Mouse (Mus musculus) heart, postnatal 14 days (tissue): ENCODE measurements around the gene Gm10271. TPM values are rescaled to one million over a fixed set of nuclear protein-coding genes. Genes with fewer than 3 reads are reported as not detected.

Experiments used
- DNase-seq, 2 experiments: peaks; one replicate each; pipeline ENCODE4 v3.0.0; 2021 to 2022
- intact Hi-C: fragments of 180-260 bp; cut with DNase I; formaldehyde crosslinking; loops from one replicate; pipeline ENCODE4 v1.15.1; 2025
- total RNA-seq, 2 experiments: library from RNA; stranded (reverse); gene quantifications; 2 replicates each; pipeline ENCODE4 v1.2.3; 2021

Gm10271 gene
- total RNA-seq, 2 experiments from 2014 or later, result not detected

GRCm38 (mm10) chr10:116913647-116914273 lies 58.6 kb downstream of the Gm10271 start:
- no peak for DNase-seq
- intact Hi-C loops, result no loop called here

GRCm38 (mm10) chr10:116912850-116913249 lies 59.6 kb downstream of the Gm10271 start:
- DNase-seq, result no peak
- intact Hi-C loops, result no loop called here

- DNase-seq, result no peak
- intact Hi-C loops, result no loop called here
These were observed 63.3 kb downstream of the Gm10271 start for GRCm38 (mm10) chr10:116908901-116909642.

Other genes starting within 250 kb of the Gm10271 start
- gene Myrfl, start 75.7 kb downstream of the Gm10271 start, total RNA-seq, result under 1 TPM; 0.72 to 0.76 TPM
- gene Rab3ip, start 21.8 kb downstream of the Gm10271 start, total RNA-seq, result 10 to 100 TPM; 78.8 to 87.1 TPM
- gene Best3, start 13.7 kb upstream of the Gm10271 start, total RNA-seq, result 1 to 10 TPM; 2.5 TPM
- gene Lrrc10, start 72.7 kb upstream of the Gm10271 start, total RNA-seq, result 100 to 1,000 TPM; 247 to 264 TPM
- gene Cct2, start 91.2 kb upstream of the Gm10271 start, total RNA-seq, result 100 to 1,000 TPM; 121 to 137 TPM
- 10 to 100 TPM; 17.9 to 19.5 TPM for gene Frs2, start 175.9 kb upstream of the Gm10271 start, total RNA-seq